Mouse (Mus musculus) bone marrow, adult 2 months (tissue): ENCODE results near the gene Gm10778.

Experiments
- CTCF ChIP-seq: fragments of 200-500 bp; IDR thresholded peaks from 2 replicates; pipeline ENCODE4 v1.5.1; 2011; ENCODE audit warnings: low read length, control low read depth; ENCODE audit not compliant: control insufficient read depth, insufficient read depth
- POLR2A ChIP-seq: fragments of 200-500 bp; IDR thresholded peaks from 2 replicates; pipeline ENCODE4 v1.6.1; 2011; ENCODE audit warnings: low read depth, mild to moderate bottlenecking, control low read depth, low read length, borderline replicate concordance; ENCODE audit not compliant: control insufficient read depth

GRCm38 (mm10) chr10:81644716-81645115 lies 4.1 kb upstream of the Gm10778 start:
- no peak for TF ChIP-seq CTCF
- no peak for TF ChIP-seq POLR2A
